Mouse (Mus musculus) frontal cortex, postnatal 14 days (tissue): ENCODE measurements around the gene Zfp334.

ENCODE experiments used
- DNase-seq, 2 experiments: peaks; one replicate each; pipeline ENCODE4 v3.0.0; 2022; ENCODE audit warnings: low spot score in 2 of 2

The Zfp334 gene

GRCm38 (mm10) chr2:165387844-165388495 lies at the start of gene Zfp334:
Gene Zfp334 (minus strand): TSS chr2:165388259.
- DNase-seq = peak; percentile 91 to 95

DNA sequence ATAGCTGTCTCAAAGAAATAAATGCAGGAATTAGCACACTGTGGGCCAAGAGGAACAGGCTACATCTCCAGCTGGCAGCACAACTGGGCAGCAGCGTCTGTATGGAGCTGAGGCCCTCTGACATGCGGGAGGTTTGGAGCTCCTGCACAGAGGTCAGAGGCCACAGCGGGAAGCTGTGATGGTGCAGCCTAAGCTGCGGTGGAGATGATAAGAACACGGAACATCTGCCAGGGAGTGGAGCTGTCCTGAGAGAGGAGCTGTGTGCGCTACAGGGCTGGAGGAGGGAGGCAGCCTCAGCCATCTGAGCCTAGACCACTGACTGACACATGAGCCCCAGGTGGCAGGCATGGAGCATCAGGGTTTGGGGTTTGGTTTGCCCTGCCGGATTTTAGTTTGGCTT lies 40.6 kb upstream of the Zfp334 start:
- DNase-seq = no peak

- DNase-seq = no peak
Observed at GRCm38 (mm10) chr2:165420195-165420594, 32.1 kb upstream of the Zfp334 start.

DNA sequence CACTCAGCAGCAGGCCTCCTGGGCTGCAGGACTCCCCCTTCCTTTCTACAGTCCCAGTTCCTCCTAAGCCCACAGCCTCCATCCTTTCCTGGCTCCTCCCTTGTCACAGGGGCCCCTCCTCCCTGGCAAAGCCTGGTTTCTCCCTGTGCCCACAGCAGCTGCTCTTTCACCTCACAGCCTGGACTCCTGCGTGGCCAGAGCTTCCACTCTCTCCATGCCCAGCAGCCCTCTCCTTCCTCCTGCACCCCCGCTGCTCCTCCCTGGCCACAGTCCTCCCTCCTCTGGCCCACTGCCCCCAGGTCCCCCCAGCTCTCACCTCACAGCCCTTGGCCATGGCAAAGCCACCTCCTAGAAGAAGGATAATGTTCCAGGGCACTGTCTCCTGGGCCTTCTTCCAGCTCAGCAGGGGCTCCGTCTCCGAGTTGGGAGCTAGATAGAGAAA lies 31.6 kb upstream of the Zfp334 start:
- no peak for DNase-seq

DNA sequence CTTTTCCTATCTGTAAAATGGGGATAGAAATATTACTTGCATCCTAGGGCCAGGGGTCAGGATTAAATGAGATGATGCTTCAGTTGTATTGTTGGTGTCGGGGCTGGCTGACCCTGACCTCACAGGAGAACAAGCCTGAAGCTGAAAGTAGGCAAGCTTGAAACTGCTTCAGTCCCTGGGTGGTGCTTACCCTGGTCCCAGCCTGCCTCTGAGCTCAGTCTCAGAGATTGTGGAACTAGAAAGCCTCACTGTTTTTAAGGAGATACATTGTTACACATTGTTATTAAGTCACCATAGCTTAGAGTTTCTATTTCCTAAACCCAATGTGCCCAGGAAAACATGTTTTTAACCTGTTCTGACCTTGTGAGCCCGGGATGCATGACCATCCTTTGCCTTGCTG lies 30.5 kb upstream of the Zfp334 start:
- no peak for DNase-seq

DNA sequence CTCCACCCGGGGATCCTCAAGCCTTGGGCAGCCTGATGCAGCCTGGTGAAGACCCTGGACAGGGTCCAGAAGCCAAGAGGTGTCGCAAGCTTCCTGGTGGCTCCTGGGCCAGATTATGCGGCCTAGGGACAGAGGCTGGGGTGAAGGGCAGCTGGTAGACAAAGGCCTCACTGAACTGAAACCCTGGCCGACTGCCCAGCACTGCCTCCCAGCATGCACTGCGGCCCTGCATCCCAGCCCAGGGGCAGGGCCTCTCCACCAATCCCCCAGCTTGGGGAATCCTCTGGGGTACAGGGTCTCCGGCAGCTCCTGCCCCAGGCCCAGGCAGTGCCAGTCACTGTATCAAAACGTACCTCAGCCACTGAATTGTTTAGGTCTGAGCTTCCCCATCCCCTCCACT lies 29.2 kb upstream of the Zfp334 start:
- DNase-seq = peak; percentile 56 to 59

GRCm38 (mm10) chr2:165415795-165416194 lies 27.7 kb upstream of the Zfp334 start:
- no peak for DNase-seq

DNA sequence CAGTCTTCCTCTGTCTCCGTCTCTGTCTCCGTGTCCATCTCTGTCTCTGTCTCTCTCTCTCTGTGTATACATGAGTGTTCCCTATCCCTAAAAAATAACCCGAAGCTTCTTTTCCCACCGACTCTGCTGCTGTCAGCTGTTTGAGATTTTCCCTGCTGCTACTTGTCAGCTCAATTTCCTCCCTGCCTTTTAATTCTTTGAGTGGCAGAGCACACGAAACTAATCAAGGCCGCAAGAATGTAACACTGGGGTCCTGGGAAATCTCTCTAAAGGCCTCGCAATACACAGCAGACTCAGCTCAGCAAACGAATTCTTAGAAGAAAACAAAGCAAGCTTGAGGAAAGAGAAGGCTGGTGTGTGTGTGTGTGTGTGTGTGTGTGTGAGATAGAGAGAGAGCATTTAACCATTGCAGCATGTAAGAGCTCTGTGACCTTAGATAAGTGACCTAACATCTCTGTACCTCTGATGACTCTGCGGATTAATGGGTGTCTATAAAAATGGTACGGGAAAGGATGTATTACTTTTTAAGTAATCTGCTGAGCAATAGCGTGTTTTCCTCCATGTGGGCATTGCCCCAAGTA lies 27.2 kb upstream of the Zfp334 start:
- DNase-seq = no peak

DNA sequence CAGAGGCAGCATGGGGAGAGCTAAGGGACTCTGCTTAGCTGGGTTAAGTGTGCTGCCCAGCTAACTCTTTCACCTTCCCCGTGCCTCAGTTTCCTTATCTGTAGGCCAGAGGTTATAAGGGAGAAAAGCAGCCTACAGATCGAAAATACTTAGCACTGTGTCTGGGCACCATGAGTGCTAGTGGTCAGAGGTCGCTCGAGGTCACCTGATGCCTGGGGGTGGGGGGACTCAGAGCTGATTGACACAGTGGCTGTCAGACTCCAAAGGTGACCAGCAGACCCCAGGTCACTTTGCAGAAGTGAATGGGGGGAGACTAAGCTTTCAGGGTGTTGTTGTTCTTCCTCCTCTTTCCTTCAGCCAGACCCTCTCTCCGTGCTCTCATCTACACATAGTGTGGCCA lies 26.3 kb upstream of the Zfp334 start:
- DNase-seq = no peak

- no peak for DNase-seq
Observed at GRCm38 (mm10) chr2:165413884-165414283, 25.8 kb upstream of the Zfp334 start.

DNA sequence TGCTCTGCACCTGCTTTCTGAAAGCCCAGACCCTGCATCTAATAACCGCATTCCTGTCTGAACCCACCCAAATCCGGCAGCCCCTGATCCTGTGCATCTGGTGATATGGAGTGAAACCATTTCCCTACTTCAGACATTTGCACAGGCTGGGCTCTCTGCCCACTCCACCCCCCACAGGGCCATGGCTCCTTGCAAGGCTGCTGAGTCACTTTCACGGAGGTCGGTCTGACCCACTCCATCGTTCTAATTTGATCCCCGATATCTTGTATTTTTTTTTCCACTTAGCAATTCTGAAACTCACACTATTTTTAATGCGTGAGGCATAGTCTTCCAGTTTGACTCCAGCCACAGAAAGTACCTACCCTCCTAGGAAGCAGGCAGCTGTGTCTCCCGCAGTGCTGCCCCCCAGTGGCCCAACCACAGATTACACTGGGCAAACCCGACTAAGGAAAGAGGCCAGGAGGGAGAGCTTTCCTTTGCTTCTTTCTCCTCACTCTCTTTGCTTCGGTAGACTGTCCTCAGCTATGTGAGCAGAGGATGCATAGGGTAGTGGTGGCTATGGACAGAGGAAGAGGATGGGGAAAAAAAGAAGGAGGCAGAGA lies 19.7 kb upstream of the Zfp334 start:
- DNase-seq = peak in 1 of 2 experiments; percentile 59

DNA sequence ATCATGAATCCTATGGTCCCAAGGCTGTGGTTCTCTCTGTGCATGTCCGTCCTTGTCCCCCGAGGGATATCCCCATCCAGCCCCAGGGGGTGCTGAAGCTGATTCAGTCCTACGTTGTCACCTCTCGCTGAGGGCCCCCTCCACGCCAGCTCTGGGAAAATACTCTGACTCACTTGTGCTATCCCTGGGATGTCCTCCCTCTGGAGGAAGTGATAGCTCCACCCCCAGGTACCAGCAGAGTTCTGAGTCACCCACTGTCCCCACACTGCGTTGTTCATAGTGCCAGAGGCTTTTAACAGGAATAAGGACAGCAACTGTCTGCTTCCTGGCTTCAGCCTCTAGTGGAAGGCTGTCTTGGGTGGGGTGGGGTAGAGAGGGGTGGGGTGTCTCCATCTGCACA lies 17.3 kb upstream of the Zfp334 start:
- peak in 1 of 2 experiments; percentile 39 for DNase-seq

DNA sequence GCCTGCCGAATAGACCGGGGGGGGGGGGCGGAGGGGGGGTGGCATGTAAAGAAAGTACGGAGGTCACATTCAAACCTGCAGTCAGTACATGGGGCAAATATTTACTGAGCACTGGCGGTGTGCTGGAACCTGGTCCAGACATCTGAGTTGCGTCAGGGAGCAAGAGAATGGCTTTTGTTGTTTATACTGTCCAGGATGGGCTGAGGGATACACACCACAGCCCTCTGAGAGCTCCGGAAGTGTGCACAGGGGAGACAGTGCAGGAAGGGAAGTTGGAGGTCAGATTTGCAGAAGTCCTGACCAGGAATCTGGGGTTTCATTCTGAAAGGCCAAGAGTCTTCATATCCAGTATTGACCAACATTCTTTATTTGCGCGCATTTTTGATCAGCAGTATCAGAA lies 16.9 kb upstream of the Zfp334 start:
- DNase-seq = no peak

DNA sequence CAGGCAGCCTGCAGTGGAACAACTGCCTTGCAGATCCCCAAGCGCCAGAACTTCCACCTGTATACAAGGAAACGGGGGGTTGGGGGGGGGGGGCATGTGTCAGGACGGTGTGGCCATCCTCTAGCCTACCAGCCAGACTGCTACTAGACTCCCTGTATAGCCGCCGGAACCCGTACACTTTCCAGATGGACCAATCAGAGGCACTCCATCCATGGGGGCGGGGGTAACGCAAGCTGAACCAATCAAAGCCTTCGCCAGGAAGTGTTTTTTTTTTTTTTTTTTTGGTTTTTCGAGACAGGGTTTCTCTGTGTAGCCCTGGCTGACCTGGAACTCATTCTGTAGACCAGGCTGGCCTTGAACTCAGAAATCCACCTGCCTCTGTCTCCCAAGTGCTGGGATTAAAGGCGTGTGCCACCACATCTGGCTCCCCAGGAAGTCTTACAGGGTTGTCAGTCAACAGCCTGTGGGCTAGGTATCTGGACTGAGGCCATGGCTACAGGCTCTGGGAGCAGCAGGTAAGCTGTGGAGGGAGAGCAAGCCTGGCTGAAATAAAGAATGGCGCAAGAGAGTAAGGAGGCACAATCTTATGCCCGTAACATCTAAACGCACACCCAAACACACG lies 10.2 kb upstream of the Zfp334 start:
- no peak for DNase-seq

DNA sequence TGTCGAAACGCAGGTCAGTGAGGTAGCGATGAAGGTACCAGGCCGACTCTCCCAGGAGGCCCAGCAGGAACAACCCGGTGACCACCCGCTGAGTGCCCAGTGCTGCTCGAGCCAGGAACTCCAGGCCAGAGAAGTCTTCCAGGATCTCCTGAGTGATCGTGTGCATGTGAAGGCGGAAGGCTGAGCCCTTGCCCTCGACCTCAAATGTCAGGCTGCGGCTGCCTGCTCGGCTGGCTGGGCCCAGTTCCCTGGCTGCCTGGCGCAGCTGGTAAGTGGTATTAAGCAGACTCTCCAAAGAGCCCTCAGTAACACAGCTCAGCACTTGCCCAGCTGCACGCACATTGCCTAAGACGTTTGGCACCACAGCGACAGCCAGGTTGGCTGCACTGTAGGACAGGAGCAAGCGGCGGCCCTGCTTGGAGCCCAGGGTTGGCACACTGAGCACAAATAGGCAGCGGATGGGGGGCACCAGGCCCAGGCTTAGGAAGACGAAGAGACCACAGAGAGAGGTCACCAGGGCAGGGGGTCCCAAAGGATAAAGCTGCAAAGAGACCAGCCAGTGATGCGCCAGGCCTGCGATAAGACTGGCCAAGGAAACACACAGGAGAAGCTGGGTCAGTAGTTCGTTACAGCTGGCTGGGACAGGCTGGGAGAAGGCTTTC lies 9.6 kb upstream of the Zfp334 start:
- no peak for DNase-seq

DNA sequence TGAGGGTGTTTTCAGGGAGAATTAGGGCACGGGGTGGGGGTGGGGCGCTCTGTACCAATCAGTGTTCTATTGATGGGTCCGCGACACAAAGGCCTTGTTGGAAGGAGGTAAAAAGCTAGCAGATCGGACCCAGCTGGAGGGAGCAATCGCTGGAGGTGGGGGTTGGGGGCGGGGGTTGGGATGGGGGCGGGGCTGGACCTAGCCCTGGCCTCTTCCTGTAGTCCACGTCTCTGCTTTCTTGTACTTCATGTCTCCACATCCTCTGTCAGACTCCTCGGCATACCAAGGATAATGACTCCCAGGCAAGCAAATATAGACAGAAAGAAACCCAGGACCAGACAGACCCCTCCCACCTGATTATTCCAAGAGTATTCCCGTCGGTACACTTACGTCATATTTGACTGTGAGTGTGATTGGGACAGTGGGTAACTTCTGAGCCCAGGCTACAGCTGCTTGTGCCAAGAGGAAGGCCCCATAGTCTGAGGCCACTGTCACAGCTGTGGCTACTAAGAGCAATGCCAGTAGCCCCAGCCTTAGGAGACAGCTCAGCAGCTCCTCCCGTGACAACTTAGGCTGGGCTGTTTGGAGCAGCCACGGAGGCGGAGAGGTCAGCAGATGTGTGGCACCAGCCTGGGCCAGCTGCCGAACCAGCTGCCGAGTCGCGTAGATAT lies 8.9 kb upstream of the Zfp334 start:
- DNase-seq = no peak

DNA sequence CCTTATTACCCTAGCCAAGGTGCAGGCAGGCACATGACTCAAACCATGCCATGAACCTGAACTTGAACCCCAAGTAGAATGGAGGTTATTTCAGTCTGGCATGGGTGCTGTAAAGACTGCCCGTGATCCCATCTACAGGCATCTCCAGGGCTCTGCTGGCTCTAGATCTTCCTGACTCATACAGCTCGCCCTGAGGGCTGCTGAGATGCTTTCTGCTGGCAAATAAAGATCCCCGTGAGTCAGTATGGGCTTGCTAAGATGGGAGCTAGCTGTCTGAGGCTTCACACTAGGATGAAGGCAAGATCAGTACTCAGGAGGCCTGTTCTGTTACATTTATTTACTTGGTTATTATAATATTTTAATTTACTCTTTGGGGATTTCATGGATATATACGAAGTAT lies 4.1 kb upstream of the Zfp334 start:
- no peak for DNase-seq

DNA sequence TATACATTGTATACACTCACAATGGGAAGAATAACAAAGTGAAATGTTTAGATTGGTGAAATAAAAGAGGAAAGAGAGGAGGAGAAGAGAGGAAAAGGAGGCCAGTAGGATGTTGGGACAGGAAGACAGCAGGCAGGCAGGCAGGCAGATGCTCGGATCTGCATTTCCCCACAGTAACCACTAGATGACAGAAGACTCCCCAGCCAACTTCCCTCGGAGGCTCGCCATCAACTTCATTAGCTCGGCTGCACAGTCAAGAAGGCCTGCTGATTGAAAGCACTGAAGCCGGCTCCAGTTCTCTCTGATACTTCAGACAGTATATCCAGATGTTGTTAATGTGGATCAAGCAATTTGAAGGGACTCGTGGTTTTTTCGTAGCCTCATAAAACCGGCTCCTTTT lies 3.5 kb upstream of the Zfp334 start:
- peak in 1 of 2 experiments; percentile 50 for DNase-seq

GRCm38 (mm10) chr2:165389299-165389952 lies 1.4 kb upstream of the Zfp334 start:
- no peak for DNase-seq

- no peak for DNase-seq
Observed at GRCm38 (mm10) chr2:165387370-165387769, 689 bp downstream of the Zfp334 start.

- no peak for DNase-seq
Observed at GRCm38 (mm10) chr2:165380050-165380449, 8.0 kb downstream of the Zfp334 start.
